Mouse (Mus musculus): ENCODE data around the gene Wipf2. TPM values are rescaled to one million over a fixed set of nuclear protein-coding genes. Genes with fewer than 3 reads are reported as not detected.

Wipf2 gene
- 2.3 TPM for polyA plus RNA-seq (2015; fragmentation: Illumina TruSeq; extraction: RNeasy Lipid Tissue Mini Kit (QIAGEN cat#74804); ENCODE audit: insufficient read depth, low read depth, low replicate concordance)

GRCm38 (mm10) chr11:98863028-98863750, at the start of gene Wipf2:
Gene Wipf2 (plus strand): TSS chr11:98863638.

GRCm38 (mm10) chr11:98836651-98837141, 26.7 kb upstream of the Wipf2 start, which contains the start of gene Rapgefl1:
Gene Rapgefl1 (plus strand): TSS chr11:98836785.

GRCm38 (mm10) chr11:98907437-98908173, 44.2 kb downstream of the Wipf2 start, which contains the start of gene Cdc6:
Gene Cdc6 (plus strand): TSS chr11:98907801.

GRCm38 (mm10) chr11:98927438-98928076, 64.1 kb downstream of the Wipf2 start, which contains the start of gene Rara:
Gene Rara (plus strand): TSS chr11:98927818.

Other genes with a start within 250 kb of the Wipf2 start
- not detected for gene Gm12355, start 238.0 kb upstream of the Wipf2 start, polyA plus RNA-seq (2015; fragmentation: Illumina TruSeq; extraction: RNeasy Lipid Tissue Mini Kit (QIAGEN cat#74804); ENCODE audit: insufficient read depth, low read depth, low replicate concordance)
- gene Gsdma3, start 237.3 kb upstream of the Wipf2 start, polyA plus RNA-seq (2015; fragmentation: Illumina TruSeq; extraction: RNeasy Lipid Tissue Mini Kit (QIAGEN cat#74804); ENCODE audit: insufficient read depth, low read depth, low replicate concordance): not detected
- not detected for gene Gsdma2, start 216.9 kb upstream of the Wipf2 start, polyA plus RNA-seq (2015; fragmentation: Illumina TruSeq; extraction: RNeasy Lipid Tissue Mini Kit (QIAGEN cat#74804); ENCODE audit: insufficient read depth, low read depth, low replicate concordance)
- not detected for gene Gsdma, start 199.3 kb upstream of the Wipf2 start, polyA plus RNA-seq (2015; fragmentation: Illumina TruSeq; extraction: RNeasy Lipid Tissue Mini Kit (QIAGEN cat#74804); ENCODE audit: insufficient read depth, low read depth, low replicate concordance)
- 21.3 TPM for gene Psmd3, start 181.1 kb upstream of the Wipf2 start, polyA plus RNA-seq (2015; fragmentation: Illumina TruSeq; extraction: RNeasy Lipid Tissue Mini Kit (QIAGEN cat#74804); ENCODE audit: insufficient read depth, low read depth, low replicate concordance)
- gene Csf3, start 162.4 kb upstream of the Wipf2 start, polyA plus RNA-seq (2015; fragmentation: Illumina TruSeq; extraction: RNeasy Lipid Tissue Mini Kit (QIAGEN cat#74804); ENCODE audit: insufficient read depth, low read depth, low replicate concordance): not detected
- 10.4 TPM for gene Med24, start 134.2 kb upstream of the Wipf2 start, polyA plus RNA-seq (2015; fragmentation: Illumina TruSeq; extraction: RNeasy Lipid Tissue Mini Kit (QIAGEN cat#74804); ENCODE audit: insufficient read depth, low read depth, low replicate concordance)
- 21.8 TPM for gene Thra, start 123.0 kb upstream of the Wipf2 start, polyA plus RNA-seq (2015; fragmentation: Illumina TruSeq; extraction: RNeasy Lipid Tissue Mini Kit (QIAGEN cat#74804); ENCODE audit: insufficient read depth, low read depth, low replicate concordance)
- 4.8 TPM for gene Nr1d1, start 88.3 kb upstream of the Wipf2 start, polyA plus RNA-seq (2015; fragmentation: Illumina TruSeq; extraction: RNeasy Lipid Tissue Mini Kit (QIAGEN cat#74804); ENCODE audit: insufficient read depth, low read depth, low replicate concordance)
- 15.9 TPM for gene Msl1, start 68.1 kb upstream of the Wipf2 start, polyA plus RNA-seq (2015; fragmentation: Illumina TruSeq; extraction: RNeasy Lipid Tissue Mini Kit (QIAGEN cat#74804); ENCODE audit: insufficient read depth, low read depth, low replicate concordance)
- gene Casc3, start 58.7 kb upstream of the Wipf2 start, polyA plus RNA-seq (2015; fragmentation: Illumina TruSeq; extraction: RNeasy Lipid Tissue Mini Kit (QIAGEN cat#74804); ENCODE audit: insufficient read depth, low read depth, low replicate concordance): 11.9 TPM
- gene Rapgefl1, start 26.9 kb upstream of the Wipf2 start, polyA plus RNA-seq (2015; fragmentation: Illumina TruSeq; extraction: RNeasy Lipid Tissue Mini Kit (QIAGEN cat#74804); ENCODE audit: insufficient read depth, low read depth, low replicate concordance): 4.9 TPM
- gene Cdc6, start 44.2 kb downstream of the Wipf2 start, polyA plus RNA-seq (2015; fragmentation: Illumina TruSeq; extraction: RNeasy Lipid Tissue Mini Kit (QIAGEN cat#74804); ENCODE audit: insufficient read depth, low read depth, low replicate concordance): 0.83 TPM
- 5.0 TPM for gene Rara, start 64.2 kb downstream of the Wipf2 start, polyA plus RNA-seq (2015; fragmentation: Illumina TruSeq; extraction: RNeasy Lipid Tissue Mini Kit (QIAGEN cat#74804); ENCODE audit: insufficient read depth, low read depth, low replicate concordance)
- not detected for gene Gjd3, start 119.4 kb downstream of the Wipf2 start, polyA plus RNA-seq (2015; fragmentation: Illumina TruSeq; extraction: RNeasy Lipid Tissue Mini Kit (QIAGEN cat#74804); ENCODE audit: insufficient read depth, low read depth, low replicate concordance)
- gene Top2a, start 160.6 kb downstream of the Wipf2 start, polyA plus RNA-seq (2015; fragmentation: Illumina TruSeq; extraction: RNeasy Lipid Tissue Mini Kit (QIAGEN cat#74804); ENCODE audit: insufficient read depth, low read depth, low replicate concordance): 1.4 TPM
- 81.0 TPM for gene Igfbp4, start 177.6 kb downstream of the Wipf2 start, polyA plus RNA-seq (2015; fragmentation: Illumina TruSeq; extraction: RNeasy Lipid Tissue Mini Kit (QIAGEN cat#74804); ENCODE audit: insufficient read depth, low read depth, low replicate concordance)
- gene Tns4, start 225.7 kb downstream of the Wipf2 start, polyA plus RNA-seq (2015; fragmentation: Illumina TruSeq; extraction: RNeasy Lipid Tissue Mini Kit (QIAGEN cat#74804); ENCODE audit: insufficient read depth, low read depth, low replicate concordance): 0.55 TPM

Measured in pancreas, adult 10 weeks (tissue).